Mouse (Mus musculus) adrenal gland, postnatal 4 days (tissue): ENCODE results near the gene Scfd1. TPM values are rescaled to one million over a fixed set of nuclear protein-coding genes. Genes with fewer than 3 reads are reported as not detected.

Experiments
- DNase-seq, 2 experiments: peaks; one replicate each; pipeline ENCODE4 v3.0.0; 2021 to 2022; ENCODE audit warnings: low spot score in 2 of 2, mixed read lengths in 2 of 2
- long read RNA-seq, 2 experiments: library from polyadenylated mRNA; stranded (forward); transcript quantifications; one replicate each; pipeline ENCODE4 v2.0.0; 2021
- total RNA-seq, 2 experiments: library from RNA; stranded (reverse); gene quantifications; 2 replicates each; pipeline ENCODE4 v1.2.3; 2021

Scfd1 gene
- 10 to 100 TPM; 75.5 to 76.8 TPM for total RNA-seq
- long read RNA-seq, experiment 1, transcript Scfd1-201 (25 exons, 2,096 nt) = major isoform, 39 of 51 reads
- long read RNA-seq, experiment 1, partial matches to known transcripts = 7 of 51 reads
- long read RNA-seq, experiment 1, other reads (novel, unspliced or antisense) = 4 of 51 reads
- long read RNA-seq, experiment 2, transcript Scfd1-201 (25 exons, 2,096 nt) = major isoform, 74 of 102 reads
- long read RNA-seq, experiment 2, partial matches to known transcripts = 18 of 102 reads
- long read RNA-seq, experiment 2, other reads (novel, unspliced or antisense) = 8 of 102 reads

- DNase-seq = peak; percentile 80 to 86
Observed at GRCm38 (mm10) chr12:51377003-51377887, at the start of gene Scfd1. Gene Scfd1, plus strand, starts transcription at chr12:51377510.

GRCm38 (mm10) chr12:51337014-51337413 lies 40.3 kb upstream of the Scfd1 start:
- no peak for DNase-seq

GRCm38 (mm10) chr12:51346121-51346520 lies 31.2 kb upstream of the Scfd1 start:
- DNase-seq = no peak

GRCm38 (mm10) chr12:51347988-51348697 lies 29.2 kb upstream of the Scfd1 start, which contains the start of gene G2e3:
Gene G2e3, plus strand, starts transcription at chr12:51348061.
- DNase-seq = peak; percentile 72 to 86

GRCm38 (mm10) chr12:51348698-51348998 lies 28.7 kb upstream of the Scfd1 start:
- no peak for DNase-seq

- no peak for DNase-seq
Observed at GRCm38 (mm10) chr12:51355296-51355695, 22.0 kb upstream of the Scfd1 start.

GRCm38 (mm10) chr12:51361294-51361693 lies 16.0 kb upstream of the Scfd1 start:
- DNase-seq = no peak

- no peak for DNase-seq
Observed at GRCm38 (mm10) chr12:51362898-51363297, 14.4 kb upstream of the Scfd1 start.

- no peak for DNase-seq
Observed at GRCm38 (mm10) chr12:51368504-51368903, 8.8 kb upstream of the Scfd1 start.

GRCm38 (mm10) chr12:51377888-51378190 lies 529 bp downstream of the Scfd1 start:
- DNase-seq = no peak

- DNase-seq = no peak
Observed at GRCm38 (mm10) chr12:51399871-51400270, 22.6 kb downstream of the Scfd1 start.

- no peak for DNase-seq
Observed at GRCm38 (mm10) chr12:51402060-51402698, 24.9 kb downstream of the Scfd1 start.

GRCm38 (mm10) chr12:51403987-51404586 lies 26.8 kb downstream of the Scfd1 start:
- no peak for DNase-seq

GRCm38 (mm10) chr12:51411362-51411761 lies 34.1 kb downstream of the Scfd1 start:
- no peak for DNase-seq

GRCm38 (mm10) chr12:51437541-51437940 lies 60.2 kb downstream of the Scfd1 start:
- no peak for DNase-seq

- no peak for DNase-seq
Observed at GRCm38 (mm10) chr12:51438311-51438710, 61.0 kb downstream of the Scfd1 start.

- no peak for DNase-seq
Observed at GRCm38 (mm10) chr12:51449303-51449702, 72.0 kb downstream of the Scfd1 start.

GRCm38 (mm10) chr12:51470881-51471280 lies 93.6 kb downstream of the Scfd1 start:
- no peak for DNase-seq

GRCm38 (mm10) chr12:51481246-51481645 lies 103.9 kb downstream of the Scfd1 start:
- no peak for DNase-seq

GRCm38 (mm10) chr12:51492040-51492439 lies 114.7 kb downstream of the Scfd1 start:
- no peak for DNase-seq

- DNase-seq = no peak
Observed at GRCm38 (mm10) chr12:51493476-51493875, 116.2 kb downstream of the Scfd1 start.
